Mouse (Mus musculus): ENCODE measurements around the gene Itpripl2. TPM values are rescaled to one million over a fixed set of nuclear protein-coding genes. Genes with fewer than 3 reads are reported as not detected.

The Itpripl2 gene
- total and polyA plus RNA-seq, 3 experiments, result not detected

- Histone ChIP-seq H3K36me3 (replicated peaks in 1 of 2; ENCODE audit: control insufficient read depth in 1 of 2, insufficient read depth in 1 of 2, low read length in 1 of 2) (no peaks in the 10 kb centered on the region), H3K79me2 (replicated peaks; ENCODE audit: control insufficient read depth, extremely low read depth, insufficient read depth, poor library complexity, severe bottlenecking) (no peaks in the 10 kb centered on the region), H3K4me1 (ENCODE audit: control insufficient read depth in 1 of 2, insufficient read depth in 2 of 2) (peaks cover 3 to 8% of the 10 kb centered on the region in 2 experiments; a peak in 3 of 4 replicates), H3K27me3 (replicated peaks) (no peaks in the 10 kb centered on the region), H3K4me3 (replicated peaks in 1 of 3; ENCODE audit: low read depth in 2 of 3, low read length in 2 of 3, poor library complexity in 1 of 3) (no peak overlapping the region), H3K4me2 (ENCODE audit: insufficient read depth, low read depth, poor library complexity, severe bottlenecking) (peak overlapping the region; percentile 37; the same call in 1 of the 2 replicates), H3K9me3 (replicated peaks; ENCODE audit: low read length) (peaks cover 4% of the 10 kb centered on the region), H3K27ac (ENCODE audit: insufficient read depth, low read depth) (no peak overlapping the region), H3K9ac (ENCODE audit: insufficient read depth, low read depth) (no peak overlapping the region)
- in situ Hi-C loops (cut with MboI; ENCODE audit: low pct_ligation_motif_present, low pct_unique_long_range_greater_than_20kb, low sequenced_read_pairs), result no loop called here
- TF ChIP-seq CTCF (conservative IDR thresholded peaks at IDR 0.05 in 1 of 2, IDR thresholded peaks at IDR 0.05 in 1 of 2; ENCODE audit: low read depth in 2 of 2, low read length in 2 of 2) (peak in 1 of 2 experiments; percentile 27; a peak in 2 of 4 replicates), MAX (IDR thresholded peaks at IDR 0.05; ENCODE audit: low read length) (no peak), SMC3 (IDR thresholded peaks at IDR 0.05; ENCODE audit: low read depth, low read length) (0 out of 2 replicates have a peak, but pooled peaks have one; percentile 19)
- dilution Hi-C loops (cut with MboI; ENCODE audit: extremely low pct_ligation_motif_present, extremely low pct_unique_long_range_greater_than_20kb, low sequenced_read_pairs), result no loop called here
- DNase-seq (ENCODE audit: extremely low read depth), result no peak
These were observed 3.6 kb downstream of the Itpripl2 start for GRCm38 (mm10) chr7:118488060-118488664.

- in situ Hi-C loops (cut with MboI; ENCODE audit: low pct_ligation_motif_present, low pct_unique_long_range_greater_than_20kb, low sequenced_read_pairs) (no loop called here), dilution Hi-C loops (cut with MboI; ENCODE audit: extremely low pct_ligation_motif_present, extremely low pct_unique_long_range_greater_than_20kb, low sequenced_read_pairs) (no loop called here)
- no peak overlapping the region for H3K9ac ChIP-seq (ENCODE audit: insufficient read depth, low read depth)
- TF ChIP-seq MAFK (IDR thresholded peaks at IDR 0.05; ENCODE audit: insufficient replicate concordance, low read length), result peak; percentile 34; the same call in 1 of the 2 replicates
- no peak for TF ChIP-seq KAT2A (IDR thresholded peaks at IDR 0.05; ENCODE audit: insufficient replicate concordance, low read length)
- H3K36me3 ChIP-seq (replicated peaks in 1 of 2; ENCODE audit: control insufficient read depth in 1 of 2, insufficient read depth in 1 of 2, low read length in 1 of 2), result no peaks in the 10 kb centered on the region
- no peak overlapping the region for H3K4me2 ChIP-seq (ENCODE audit: insufficient read depth, low read depth, poor library complexity, severe bottlenecking)
- no peak overlapping the region for H3K27ac ChIP-seq (ENCODE audit: insufficient read depth, low read depth)
- no peak for DNase-seq (ENCODE audit: extremely low read depth)
- peaks cover 14 to 21% of the 10 kb centered on the region in 2 experiments for H3K4me1 ChIP-seq (ENCODE audit: control insufficient read depth in 1 of 2, insufficient read depth in 2 of 2)
- H3K9me3 ChIP-seq (replicated peaks; ENCODE audit: low read length), result peaks cover 4% of the 10 kb centered on the region
- H3K4me3 ChIP-seq (replicated peaks in 1 of 3; ENCODE audit: low read depth in 2 of 3, low read length in 2 of 3, poor library complexity in 1 of 3), result no peak overlapping the region
- no peaks in the 10 kb centered on the region for H3K27me3 ChIP-seq (replicated peaks)
- no peaks in the 10 kb centered on the region for H3K79me2 ChIP-seq (replicated peaks; ENCODE audit: control insufficient read depth, extremely low read depth, insufficient read depth, poor library complexity, severe bottlenecking)
These were observed 4.9 kb downstream of the Itpripl2 start for GRCm38 (mm10) chr7:118486917-118487316.

- Histone ChIP-seq H3K4me3 (replicated peaks in 1 of 3; ENCODE audit: low read depth in 2 of 3, low read length in 2 of 3, poor library complexity in 1 of 3) (no peak overlapping the region), H3K27ac (ENCODE audit: insufficient read depth, low read depth) (no peak overlapping the region), H3K9me3 (replicated peaks; ENCODE audit: low read length) (no peaks in the 10 kb centered on the region), H3K27me3 (replicated peaks) (no peaks in the 10 kb centered on the region), H3K4me2 (ENCODE audit: insufficient read depth, low read depth, poor library complexity, severe bottlenecking) (no peak overlapping the region), H3K79me2 (replicated peaks; ENCODE audit: control insufficient read depth, extremely low read depth, insufficient read depth, poor library complexity, severe bottlenecking) (no peaks in the 10 kb centered on the region), H3K4me1 (ENCODE audit: control insufficient read depth in 1 of 2, insufficient read depth in 2 of 2) (peaks cover 28 to 49% of the 10 kb centered on the region in 2 experiments), H3K36me3 (replicated peaks in 1 of 2; ENCODE audit: control insufficient read depth in 1 of 2, insufficient read depth in 1 of 2, low read length in 1 of 2) (no peaks in the 10 kb centered on the region), H3K9ac (ENCODE audit: insufficient read depth, low read depth) (no peak overlapping the region)
- DNase-seq (ENCODE audit: extremely low read depth), result no peak
- in situ Hi-C loops (cut with MboI; ENCODE audit: low pct_ligation_motif_present, low pct_unique_long_range_greater_than_20kb, low sequenced_read_pairs), result no loop called here
- dilution Hi-C loops (cut with MboI; ENCODE audit: extremely low pct_ligation_motif_present, extremely low pct_unique_long_range_greater_than_20kb, low sequenced_read_pairs), result no loop called here
- TF ChIP-seq ZNF384 (IDR thresholded peaks at IDR 0.05; ENCODE audit: low read depth, low read length) (no peak), TBP (conservative IDR thresholded peaks at IDR 0.05; ENCODE audit: low read depth, low read length) (no peak), USF1 (IDR thresholded peaks at IDR 0.05; ENCODE audit: low read depth, low read length) (no peak), PAX5 (IDR thresholded peaks at IDR 0.05; ENCODE audit: low read length) (no peak), NRF1 (IDR thresholded peaks at IDR 0.05; ENCODE audit: low read depth, low read length) (no peak), JUND (conservative IDR thresholded peaks at IDR 0.05; ENCODE audit: low read depth, low read length) (no peak)
These were observed 7.8 kb downstream of the Itpripl2 start for GRCm38 (mm10) chr7:118483996-118484395.
